Mouse (Mus musculus): ENCODE data around the gene Ubap2.

The Ubap2 gene

GRCm38 (mm10) chr4:41165693-41166475 lies 109.1 kb downstream of the Ubap2 start:
- DNase-seq (ENCODE audit: low spot score in 2 of 2): peak; percentile 61 to 85

- DNase-seq (ENCODE audit: low spot score in 2 of 2): no peak
These were observed 110.0 kb downstream of the Ubap2 start for GRCm38 (mm10) chr4:41164974-41165373.

GRCm38 (mm10) chr4:41161232-41161631 lies 113.7 kb downstream of the Ubap2 start:
- no peak for DNase-seq (ENCODE audit: low spot score in 2 of 2)

- no peak for DNase-seq (ENCODE audit: low spot score in 2 of 2)
These were observed 116.7 kb downstream of the Ubap2 start for GRCm38 (mm10) chr4:41158251-41158650.

GRCm38 (mm10) chr4:41156961-41157360 lies 118.0 kb downstream of the Ubap2 start:
- no peak for DNase-seq (ENCODE audit: low spot score in 2 of 2)

- DNase-seq (ENCODE audit: low spot score in 2 of 2): no peak
These were observed 121.8 kb downstream of the Ubap2 start for GRCm38 (mm10) chr4:41153146-41153545.

GRCm38 (mm10) chr4:41151186-41151585 lies 123.8 kb downstream of the Ubap2 start:
- no peak for DNase-seq (ENCODE audit: low spot score in 2 of 2)

GRCm38 (mm10) chr4:41149891-41150290 lies 125.1 kb downstream of the Ubap2 start:
- no peak for DNase-seq (ENCODE audit: low spot score in 2 of 2)
